In the genomic region with DNA sequence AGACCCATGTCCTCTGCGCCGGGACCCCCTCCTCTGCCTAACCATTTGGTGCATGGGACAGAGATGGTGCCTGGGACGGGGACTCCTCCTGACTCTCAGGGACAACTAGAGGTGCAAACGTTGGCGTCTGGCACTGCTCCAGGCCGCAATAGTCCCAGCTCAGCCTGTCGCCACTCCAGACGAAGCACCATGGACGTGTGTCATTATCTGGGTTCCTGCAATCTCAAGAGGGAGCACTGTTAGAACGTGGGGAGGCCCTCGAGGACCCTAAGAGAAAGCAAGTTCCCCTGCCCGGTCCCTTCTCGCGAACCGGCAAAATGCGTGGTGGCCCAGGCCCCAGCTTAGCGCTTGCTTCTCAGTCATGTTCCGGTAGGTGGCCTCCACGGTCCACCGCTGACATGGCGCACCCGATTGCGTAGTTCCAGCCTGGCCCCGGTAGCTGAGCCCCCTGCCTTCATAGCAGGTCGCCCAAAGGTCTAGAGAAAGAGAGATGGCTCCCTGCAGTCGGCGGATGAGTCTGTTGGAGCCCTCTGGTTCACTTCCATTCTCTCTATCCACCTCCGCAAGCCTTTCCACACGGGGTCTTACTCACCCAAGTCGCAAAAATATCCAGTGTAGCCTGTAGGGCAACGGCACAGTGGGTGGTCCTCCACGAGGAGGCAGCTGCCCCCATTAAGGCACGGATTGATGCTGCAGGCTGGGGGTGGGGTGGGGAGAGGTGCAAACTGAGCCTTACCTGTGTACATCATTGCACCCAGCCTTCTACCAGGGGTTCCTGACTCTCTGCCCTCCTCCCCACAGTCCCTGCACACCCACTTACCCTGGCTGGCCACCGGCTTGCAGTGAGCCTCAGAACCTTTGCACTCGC, we compare ENCODE assay signal across 8 mouse cellular contexts. TPM values are rescaled to one million over a fixed set of nuclear protein-coding genes. Genes with fewer than 3 reads are reported as not detected.
DNase-seq lines count a peak whose midpoint lies in the region; ATAC-seq and TF ChIP-seq lines count a peak whose summit lies in the region.

No protein-coding gene starts in this region.

- no peak overlapping the region for H3K27ac ChIP-seq in hindbrain, embryonic 12.5 days
- H3K27ac ChIP-seq in lung, embryonic 16.5 days (ENCODE audit: low read length): no peak overlapping the region

- ATAC-seq in hindbrain, embryonic 12.5 days (ENCODE audit: low FRiP score): peak; percentile 55
- ATAC-seq in lung, embryonic 16.5 days (ENCODE audit: low read depth): peak; percentile 74

- DNase-seq in cerebellum, adult 8-10 months: peak; percentile 56
- DNase-seq in frontal cortex, postnatal 25 days (ENCODE audit: low spot score in 2 of 2): peak; percentile 48 to 54
- DNase-seq in layer of hippocampus, postnatal 14 days (ENCODE audit: low spot score in 2 of 2): peak; percentile 64 to 76
- peak; percentile 56 for DNase-seq in ovary, postnatal 14 days (ENCODE audit: low spot score)
- peak; percentile 89 for DNase-seq in thymus, postnatal 25 days

- peaks cover 68% of the 10 kb centered on the region for H3K27me3 ChIP-seq in E14TG2a.4 (ENCODE audit: insufficient read depth, low read length)
- H3K27me3 ChIP-seq in hindbrain, embryonic 12.5 days: peaks cover 62% of the 10 kb centered on the region
- peaks cover 36% of the 10 kb centered on the region for H3K27me3 ChIP-seq in lung, embryonic 16.5 days (ENCODE audit: control insufficient read depth, insufficient read depth, low read depth, low read length)

- 15% methylated on average over 35 of the region's 35 CpGs for WGBS in hindbrain, embryonic 12.5 days
- WGBS in lung, embryonic 16.5 days: 9% methylated on average over 35 of the region's 35 CpGs

- H3K9ac ChIP-seq in hindbrain, embryonic 12.5 days: peak overlapping the region; percentile 38
- peak overlapping the region; percentile 44; the same call in 1 of the 2 replicates for H3K9ac ChIP-seq in lung, embryonic 16.5 days (ENCODE audit: low read length)

- H3K36me3 ChIP-seq in E14TG2a.4 (ENCODE audit: insufficient read depth, low read length): no peaks in the 10 kb centered on the region
- H3K36me3 ChIP-seq in hindbrain, embryonic 12.5 days: no peaks in the 10 kb centered on the region
- no peaks in the 10 kb centered on the region for H3K36me3 ChIP-seq in lung, embryonic 16.5 days (ENCODE audit: control insufficient read depth, insufficient read depth, low read length)

- peak overlapping the region; percentile 45 for H3K4me2 ChIP-seq in hindbrain, embryonic 12.5 days (replicated peaks)
- peak overlapping the region; percentile 55 for H3K4me2 ChIP-seq in lung, embryonic 16.5 days (ENCODE audit: low read depth, low read length)

- H3K4me3 ChIP-seq in E14TG2a.4 (replicated peaks; ENCODE audit: low read length): peak overlapping the region; percentile 71
- peak overlapping the region; percentile 20 for H3K4me3 ChIP-seq in hindbrain, embryonic 12.5 days
- peak overlapping the region; percentile 23 for H3K4me3 ChIP-seq in lung, embryonic 16.5 days (ENCODE audit: low read length)

- H3K9me3 ChIP-seq in E14TG2a.4 (ENCODE audit: low read length): no peaks in the 10 kb centered on the region
- no peaks in the 10 kb centered on the region for H3K9me3 ChIP-seq in hindbrain, embryonic 12.5 days (replicated peaks)
- H3K9me3 ChIP-seq in lung, embryonic 16.5 days (ENCODE audit: control insufficient read depth, low read length): no peaks in the 10 kb centered on the region

- peaks cover 41% of the 10 kb centered on the region for H3K4me1 ChIP-seq in E14TG2a.4 (replicated peaks; ENCODE audit: low read depth, low read length)
- H3K4me1 ChIP-seq in hindbrain, embryonic 12.5 days: peaks cover 10% of the 10 kb centered on the region
- H3K4me1 ChIP-seq in lung, embryonic 16.5 days (replicated peaks; ENCODE audit: control insufficient read depth, insufficient read depth, low read length): peaks cover 9% of the 10 kb centered on the region; the same call in 1 of the 2 replicates

- 0 out of 2 replicates have a peak, but pooled peaks have one; percentile 6 for TF ChIP-seq CTCF in E14TG2a.4 (conservative IDR thresholded peaks at IDR 0.05; ENCODE audit: low read length)

RNA-seq across cellular contexts. Expression of gene F12, which starts 5.4 kb away (rescaled TPM):
- 0.16 TPM in 1 of 2 replicates, not detected in the other for polyA plus RNA-seq in hindbrain, embryonic 12.5 days (2016; fragmentation: Nextera tagmentation; extraction: Ambion mirVana)
- under 1 TPM; 0.32 to 0.69 TPM for total RNA-seq in layer of hippocampus, postnatal 14 days (2021)
- 0.23 and 2.7 TPM in 2 replicates for polyA plus RNA-seq in lung, embryonic 16.5 days (2015; fragmentation: Nextera tagmentation; extraction: Ambion mirVana)

RNA-seq across cellular contexts. Expression of gene Pfn3, which starts 6.1 kb away (rescaled TPM):
- polyA plus RNA-seq in hindbrain, embryonic 12.5 days (2016; fragmentation: Nextera tagmentation; extraction: Ambion mirVana): not detected in 2 replicates
- total RNA-seq in layer of hippocampus, postnatal 14 days (2021): not detected
- not detected in 2 replicates for polyA plus RNA-seq in lung, embryonic 16.5 days (2015; fragmentation: Nextera tagmentation; extraction: Ambion mirVana)

RNA-seq across cellular contexts. Expression of gene Slc34a1, which starts 23.2 kb away (rescaled TPM):
- 0.10 TPM in 1 of 2 replicates, not detected in the other for polyA plus RNA-seq in hindbrain, embryonic 12.5 days (2016; fragmentation: Nextera tagmentation; extraction: Ambion mirVana)
- not detected for total RNA-seq in layer of hippocampus, postnatal 14 days (2021)
- polyA plus RNA-seq in lung, embryonic 16.5 days (2015; fragmentation: Nextera tagmentation; extraction: Ambion mirVana): not detected in 2 replicates

RNA-seq across cellular contexts. Expression of gene Grk6, which starts 23.7 kb away (rescaled TPM):
- 48.9 and 54.4 TPM in 2 replicates for polyA plus RNA-seq in hindbrain, embryonic 12.5 days (2016; fragmentation: Nextera tagmentation; extraction: Ambion mirVana)
- 10 to 100 TPM; 74.2 to 76.8 TPM for total RNA-seq in layer of hippocampus, postnatal 14 days (2021)
- 13.6 and 15.5 TPM in 2 replicates for polyA plus RNA-seq in lung, embryonic 16.5 days (2015; fragmentation: Nextera tagmentation; extraction: Ambion mirVana)

RNA-seq across cellular contexts. Expression of gene Prr7, which starts 42.9 kb away (rescaled TPM):
- 1.1 and 1.5 TPM in 2 replicates for polyA plus RNA-seq in hindbrain, embryonic 12.5 days (2016; fragmentation: Nextera tagmentation; extraction: Ambion mirVana)
- total RNA-seq in layer of hippocampus, postnatal 14 days (2021): 10 to 100 TPM; 89.9 to 92.7 TPM
- 0.25 and 0.46 TPM in 2 replicates for polyA plus RNA-seq in lung, embryonic 16.5 days (2015; fragmentation: Nextera tagmentation; extraction: Ambion mirVana)

Comparison
In these comparisons a context has a peak if more than half of its experiments do, and no peak if none do; other contexts are left out.
1. H3K4me3 ChIP-seq: peak in every context shown above with its lines; median percentile 71 in E14TG2a.4; 23 in lung, embryonic 16.5 days; 20 in hindbrain, embryonic 12.5 days.